Mouse (Mus musculus) embryonic facial prominence, embryonic 15.5 days (tissue): ENCODE data around the gene Tns3. TPM values are rescaled to one million over a fixed set of nuclear protein-coding genes. Genes with fewer than 3 reads are reported as not detected.

Experiments used
- ATAC-seq: fragments of 200-750 bp; cut with Nextera tagmentation; 2 replicates; pipeline ENCODE4 v1.8.0; 2017; ENCODE audit warnings: low read depth, moderate TSS enrichment; ENCODE audit not compliant: insufficient number of reproducible peaks, low FRiP score, low TSS enrichment
- H3K27ac ChIP-seq: fragments of 300-500 bp; sonication (generic); replicated peaks from 2 replicates; pipeline ENCODE4 v1.5.1; 2015; ENCODE audit warnings: mild to moderate bottlenecking, inconsistent platforms
- H3K27me3 ChIP-seq: fragments of 300-500 bp; sonication (generic); 2 replicates; pipeline ENCODE4 v1.6.1; 2015; ENCODE audit warnings: inconsistent platforms
- H3K36me3 ChIP-seq: fragments of 300-500 bp; sonication (generic); 2 replicates; pipeline ENCODE4 v1.6.1; 2015; ENCODE audit warnings: mild to moderate bottlenecking, inconsistent platforms
- H3K4me1 ChIP-seq: fragments of 300-500 bp; sonication (generic); 2 replicates; pipeline ENCODE4 v1.6.1; 2015; ENCODE audit warnings: inconsistent platforms
- H3K4me2 ChIP-seq: fragments of 300-500 bp; sonication (generic); replicated peaks from 2 replicates; pipeline ENCODE4 v1.6.1; 2015; ENCODE audit warnings: mild to moderate bottlenecking, inconsistent platforms
- H3K4me3 ChIP-seq: fragments of 300-500 bp; sonication (generic); replicated peaks from 2 replicates; pipeline ENCODE4 v1.5.1; 2015; ENCODE audit warnings: mild to moderate bottlenecking, inconsistent platforms
- H3K9ac ChIP-seq: fragments of 300-500 bp; sonication (generic); 2 replicates; pipeline ENCODE4 v1.6.1; 2015; ENCODE audit warnings: inconsistent platforms
- H3K9me3 ChIP-seq: fragments of 300-500 bp; sonication (generic); replicated peaks from 2 replicates; pipeline ENCODE4 v1.6.1; 2016; ENCODE audit warnings: inconsistent platforms
- WGBS: fragments of 180-500 bp; shearing (Covaris S2); methylation state at CpG from one replicate; pipeline ENCODE4 v1.1.7; 2015; 5-methylcytosine and 5-hydroxymethylcytosine counted together
- polyA plus RNA-seq: library from polyadenylated mRNA; unstranded; fragments of >200 nt; fragmentation: Nextera tagmentation; extraction: Ambion mirVana; gene quantifications from 2 replicates; pipeline ENCODE4 v1.2.1, GENCODE M21; 2015

Gene Tns3
- polyA plus RNA-seq, 1 experiment from 2014 or later: 23.4 TPM

DNA sequence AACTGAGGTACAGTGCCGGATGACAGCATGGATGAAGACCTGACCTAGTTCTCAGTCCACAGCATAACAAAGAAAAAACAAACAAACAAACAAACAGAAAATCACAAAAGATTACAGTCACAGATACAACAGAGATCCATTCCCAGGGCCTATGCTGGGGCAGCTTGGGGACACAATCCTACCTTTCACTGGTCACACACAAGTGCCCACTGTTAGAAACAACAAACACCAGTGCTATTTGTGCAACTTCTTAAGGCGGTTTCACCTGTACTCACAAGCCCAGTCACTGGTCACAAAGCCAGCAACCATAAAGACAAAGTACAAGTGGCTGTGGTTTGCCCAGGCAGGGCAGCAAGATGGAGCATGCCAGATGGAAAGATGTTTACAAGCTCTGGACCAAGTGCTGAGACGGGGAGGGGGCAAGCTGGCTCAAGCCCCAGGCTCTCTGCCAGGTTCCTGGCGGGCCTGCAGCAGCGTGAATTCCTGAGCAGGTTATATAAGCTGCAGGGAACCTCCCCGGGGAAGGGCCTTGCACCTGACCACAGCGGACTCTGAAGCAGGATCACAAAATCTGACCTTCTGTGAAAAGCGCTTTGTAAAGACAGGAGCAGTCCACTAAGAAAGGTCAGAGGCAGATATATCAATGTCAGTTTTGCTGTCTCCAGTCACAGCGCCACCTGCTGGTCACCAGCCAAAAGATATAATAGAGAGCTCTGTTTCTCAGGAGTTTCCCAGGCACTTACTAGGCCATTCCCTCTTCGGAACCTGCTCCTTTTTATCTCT, 140.8 kb downstream of the Tns3 start:
- H3K4me2 ChIP-seq: no peak overlapping the region
- no peak overlapping the region for H3K4me3 ChIP-seq
- H3K9me3 ChIP-seq: no peaks in the 10 kb centered on the region
- peaks cover 40% of the 10 kb centered on the region for H3K36me3 ChIP-seq
- peak overlapping the region; percentile 55 for H3K27ac ChIP-seq
- 38% methylated on average over 10 of the region's 10 CpGs for WGBS
- peaks cover 23% of the 10 kb centered on the region for H3K4me1 ChIP-seq
- H3K9ac ChIP-seq: no peak overlapping the region
- peak; percentile 71 for ATAC-seq
- no peaks in the 10 kb centered on the region for H3K27me3 ChIP-seq

DNA sequence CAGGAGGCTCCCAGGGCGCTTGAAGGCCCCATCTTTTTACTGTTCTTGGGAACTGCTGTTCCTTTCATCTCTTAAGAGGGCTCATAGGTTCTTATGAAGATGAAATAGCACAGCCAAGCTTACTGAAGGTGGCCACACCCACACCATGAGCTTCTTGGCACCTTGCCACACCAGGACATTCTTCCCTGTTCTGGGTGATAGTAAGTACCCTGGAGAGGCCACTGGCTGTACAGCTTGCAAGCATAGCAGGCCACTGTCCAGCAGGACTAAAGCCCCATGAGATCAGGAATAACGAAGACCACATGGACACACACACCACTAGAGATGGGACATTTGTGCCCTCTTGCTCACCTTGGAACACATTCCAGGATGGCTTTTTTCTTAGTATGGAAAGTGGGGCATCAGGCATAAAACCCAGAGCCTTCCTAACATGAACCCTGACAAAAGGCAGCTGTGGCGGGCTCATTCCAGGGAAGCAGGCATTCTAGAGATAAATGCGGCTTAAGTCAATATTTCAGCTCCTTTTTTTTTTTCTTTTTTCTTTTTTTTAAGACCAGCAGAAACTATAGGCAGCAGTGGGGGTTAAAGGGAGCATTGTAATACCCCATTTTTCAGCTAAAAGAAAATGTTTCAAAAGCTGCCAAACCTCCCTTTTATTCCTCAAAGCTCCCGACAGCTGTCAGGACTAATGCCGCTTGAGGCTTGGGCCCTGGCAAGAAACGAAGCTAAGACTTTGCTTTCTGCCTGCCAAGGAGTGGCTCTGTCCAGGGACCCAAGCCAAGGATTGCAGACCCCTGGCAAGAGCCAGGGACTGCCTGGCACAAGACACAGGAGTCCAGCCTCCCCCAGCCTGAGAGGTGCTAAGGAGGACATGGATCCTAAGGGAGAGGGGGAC, 150.7 kb downstream of the Tns3 start:
- no peak overlapping the region for H3K4me2 ChIP-seq
- peaks cover 36% of the 10 kb centered on the region for H3K36me3 ChIP-seq
- 39% methylated on average over 7 of the region's 7 CpGs for WGBS
- no peak overlapping the region for H3K9ac ChIP-seq
- H3K27me3 ChIP-seq: no peaks in the 10 kb centered on the region
- H3K4me3 ChIP-seq: no peak overlapping the region
- H3K4me1 ChIP-seq: peaks cover 15% of the 10 kb centered on the region
- H3K27ac ChIP-seq: peak overlapping the region; percentile 61
- H3K9me3 ChIP-seq: no peaks in the 10 kb centered on the region
- peak; percentile 31 for ATAC-seq

GRCm38 (mm10) chr11:8510294-8510693, 154.0 kb downstream of the Tns3 start:
- Histone ChIP-seq H3K36me3 (peaks cover 26% of the 10 kb centered on the region), H3K9me3 (no peaks in the 10 kb centered on the region), H3K4me3 (no peak overlapping the region), H3K9ac (no peak overlapping the region), H3K4me1 (peaks cover 15% of the 10 kb centered on the region), H3K27ac (no peak overlapping the region), H3K27me3 (no peaks in the 10 kb centered on the region), H3K4me2 (no peak overlapping the region)
- ATAC-seq: no peak
- 90% methylated on average over 2 of the region's 2 CpGs for WGBS

- no peak overlapping the region for H3K9ac ChIP-seq
- H3K4me3 ChIP-seq: no peak overlapping the region
- no peaks in the 10 kb centered on the region for H3K9me3 ChIP-seq
- no peaks in the 10 kb centered on the region for H3K27me3 ChIP-seq
- H3K4me1 ChIP-seq: peaks cover 20% of the 10 kb centered on the region
- H3K27ac ChIP-seq: no peak overlapping the region
- no peak overlapping the region for H3K4me2 ChIP-seq
- WGBS: 79% methylated on average over 7 of the region's 7 CpGs
- ATAC-seq: no peak
- H3K36me3 ChIP-seq: peaks cover 32% of the 10 kb centered on the region
These were observed 154.7 kb downstream of the Tns3 start for GRCm38 (mm10) chr11:8509614-8510013.

DNA sequence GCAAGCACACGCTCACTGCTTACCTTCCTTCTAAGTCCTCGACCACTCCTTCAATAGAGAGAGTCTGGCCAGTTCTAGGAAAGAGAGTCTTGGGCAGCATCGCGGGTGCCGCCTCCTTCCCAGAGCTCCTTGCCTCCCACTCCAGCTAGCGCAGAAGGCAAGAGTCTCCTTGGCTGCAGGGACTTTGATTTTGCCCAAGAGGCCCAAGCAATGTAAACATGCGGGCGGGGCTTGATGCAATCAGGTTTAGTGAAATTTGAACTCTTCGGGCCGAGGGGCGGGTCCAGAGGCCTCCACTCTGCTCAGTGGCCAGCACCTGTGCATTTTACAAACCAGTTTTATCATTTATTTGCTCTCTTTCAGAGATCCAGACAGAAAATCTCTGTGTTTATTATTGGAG, 160.6 kb downstream of the Tns3 start:
- H3K4me1 ChIP-seq: peaks cover 19% of the 10 kb centered on the region
- H3K4me3 ChIP-seq: no peak overlapping the region
- no peak overlapping the region for H3K9ac ChIP-seq
- peaks cover 30% of the 10 kb centered on the region for H3K36me3 ChIP-seq
- no peaks in the 10 kb centered on the region for H3K27me3 ChIP-seq
- ATAC-seq: peak; percentile 41; the same call in 1 of the 2 replicates
- no peaks in the 10 kb centered on the region for H3K9me3 ChIP-seq
- no peak overlapping the region for H3K27ac ChIP-seq
- no peak overlapping the region for H3K4me2 ChIP-seq
- WGBS: 28% methylated on average over 11 of the region's 11 CpGs

GRCm38 (mm10) chr11:8500855-8501254, 163.5 kb downstream of the Tns3 start:
- Histone ChIP-seq H3K36me3 (peaks cover 30% of the 10 kb centered on the region), H3K9ac (no peak overlapping the region), H3K4me2 (no peak overlapping the region), H3K27ac (no peak overlapping the region), H3K27me3 (no peaks in the 10 kb centered on the region), H3K4me3 (no peak overlapping the region), H3K9me3 (no peaks in the 10 kb centered on the region), H3K4me1 (peaks cover 37% of the 10 kb centered on the region)
- 66% methylated on average over 6 of the region's 6 CpGs for WGBS
- ATAC-seq: no peak

DNA sequence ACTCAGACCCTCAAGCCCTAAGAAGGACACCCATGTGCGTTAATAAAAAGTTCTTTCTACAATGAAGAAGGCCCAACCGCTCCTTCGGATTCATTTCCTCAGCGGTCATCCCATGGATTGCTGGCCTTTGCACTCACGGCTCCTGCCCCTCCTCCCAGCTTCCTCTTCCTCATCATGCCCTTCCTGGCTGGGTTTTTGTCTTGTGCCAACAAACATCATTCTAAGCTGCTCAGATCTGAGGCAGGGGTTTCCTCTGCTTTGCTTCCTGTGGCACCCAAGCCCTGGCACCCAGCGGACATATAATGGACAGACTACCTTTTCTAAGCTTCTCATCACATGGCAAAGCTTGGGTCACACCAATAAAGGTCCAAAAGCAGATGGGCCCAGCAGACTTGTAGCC, 167.2 kb downstream of the Tns3 start:
- no peak overlapping the region for H3K4me2 ChIP-seq
- H3K4me1 ChIP-seq: peaks cover 36% of the 10 kb centered on the region
- ATAC-seq: no peak
- 68% methylated on average over 6 of the region's 6 CpGs for WGBS
- no peak overlapping the region for H3K4me3 ChIP-seq
- no peak overlapping the region for H3K9ac ChIP-seq
- H3K27ac ChIP-seq: peak overlapping the region; percentile 77
- H3K27me3 ChIP-seq: no peaks in the 10 kb centered on the region
- peaks cover 30% of the 10 kb centered on the region for H3K36me3 ChIP-seq
- no peaks in the 10 kb centered on the region for H3K9me3 ChIP-seq

- H3K27me3 ChIP-seq: no peaks in the 10 kb centered on the region
- no peak overlapping the region for H3K4me2 ChIP-seq
- H3K4me3 ChIP-seq: no peak overlapping the region
- peaks cover 36% of the 10 kb centered on the region for H3K4me1 ChIP-seq
- no peak overlapping the region for H3K9ac ChIP-seq
- peak overlapping the region; percentile 77 for H3K27ac ChIP-seq
- WGBS: 18% methylated on average over 5 of the region's 5 CpGs
- peaks cover 34% of the 10 kb centered on the region for H3K36me3 ChIP-seq
- no peaks in the 10 kb centered on the region for H3K9me3 ChIP-seq
- 0 out of 2 replicates have a peak, but pooled peaks have one; percentile 22 for ATAC-seq
These were observed 167.6 kb downstream of the Tns3 start for GRCm38 (mm10) chr11:8496686-8497085.

- Histone ChIP-seq H3K36me3 (peaks cover 40% of the 10 kb centered on the region), H3K4me1 (peaks cover 36% of the 10 kb centered on the region), H3K4me3 (no peak overlapping the region), H3K4me2 (no peak overlapping the region), H3K27me3 (no peaks in the 10 kb centered on the region), H3K9ac (no peak overlapping the region), H3K27ac (peak overlapping the region; percentile 77), H3K9me3 (no peaks in the 10 kb centered on the region)
- ATAC-seq: no peak
- WGBS: 70% methylated on average over 7 of the region's 7 CpGs
These were observed 168.5 kb downstream of the Tns3 start for GRCm38 (mm10) chr11:8495801-8496200.

DNA sequence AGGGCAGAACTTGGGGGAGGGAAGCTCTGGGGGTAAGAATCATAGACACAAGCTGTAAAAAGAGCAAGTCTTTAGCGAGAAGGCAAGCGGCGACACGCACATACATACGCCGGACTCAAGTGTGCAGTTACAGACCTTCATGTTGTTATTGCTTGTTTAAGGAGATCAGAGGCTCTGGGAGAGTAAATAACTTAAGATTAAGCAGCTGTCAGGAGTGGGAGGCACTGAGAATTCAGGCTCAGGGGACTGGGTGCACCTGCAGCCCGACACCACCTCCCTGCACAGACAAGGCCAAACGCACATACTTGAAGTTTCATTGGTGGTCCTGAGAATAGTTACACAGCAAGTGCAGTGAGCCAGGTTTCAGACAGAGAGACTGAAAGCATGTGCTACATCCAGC, 169.3 kb downstream of the Tns3 start:
- 63% methylated on average over 8 of the region's 8 CpGs for WGBS
- 0 out of 2 replicates have a peak overlapping the region, but pooled peaks have one; percentile 77 for H3K27ac ChIP-seq
- no peak overlapping the region for H3K9ac ChIP-seq
- peaks cover 41% of the 10 kb centered on the region for H3K36me3 ChIP-seq
- no peaks in the 10 kb centered on the region for H3K27me3 ChIP-seq
- H3K9me3 ChIP-seq: no peaks in the 10 kb centered on the region
- H3K4me2 ChIP-seq: no peak overlapping the region
- no peak for ATAC-seq
- peaks cover 36% of the 10 kb centered on the region for H3K4me1 ChIP-seq
- H3K4me3 ChIP-seq: no peak overlapping the region

DNA sequence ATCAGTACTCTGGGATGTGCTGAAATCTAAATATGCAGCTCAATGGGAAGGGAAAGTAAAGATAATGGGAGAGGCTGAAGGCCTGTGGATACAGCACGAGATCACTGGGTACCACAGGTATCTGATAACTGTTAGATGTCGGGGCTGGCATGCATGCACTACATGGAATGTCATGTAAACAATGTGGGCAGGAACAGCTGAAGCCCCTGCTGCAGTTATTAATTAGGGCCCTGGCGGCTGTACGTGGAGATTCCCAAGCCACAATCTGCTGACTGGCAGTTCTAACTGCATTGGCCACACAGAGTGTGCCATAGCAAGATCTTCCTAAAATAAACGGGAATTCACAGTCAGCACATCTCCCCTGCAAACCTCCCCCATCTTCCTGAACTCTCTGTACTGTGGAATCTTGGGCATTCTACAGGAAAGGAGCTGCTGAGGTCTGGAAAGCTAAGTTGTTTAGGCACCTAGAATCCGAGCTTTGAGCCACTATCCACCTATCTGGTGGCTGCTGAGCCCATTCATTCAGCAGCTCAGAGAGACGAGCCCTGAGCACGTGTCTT, 170.3 kb downstream of the Tns3 start:
- WGBS: 44% methylated on average over 8 of the region's 8 CpGs
- no peaks in the 10 kb centered on the region for H3K27me3 ChIP-seq
- peaks cover 36% of the 10 kb centered on the region for H3K4me1 ChIP-seq
- H3K36me3 ChIP-seq: peaks cover 40% of the 10 kb centered on the region
- no peak overlapping the region for H3K9ac ChIP-seq
- no peak overlapping the region for H3K4me3 ChIP-seq
- no peak for ATAC-seq
- peak overlapping the region; percentile 55; the same call in 1 of the 2 replicates for H3K27ac ChIP-seq
- no peak overlapping the region for H3K4me2 ChIP-seq
- H3K9me3 ChIP-seq: no peaks in the 10 kb centered on the region
